Mouse (Mus musculus) thymus, adult 2 months (tissue): ENCODE measurements around the gene Frmd6. TPM values are rescaled to one million over a fixed set of nuclear protein-coding genes. Genes with fewer than 3 reads are reported as not detected.

Experiments
- DNase-seq: peaks from one replicate; pipeline ENCODE4 v3.0.0; 2021
- H3K27ac ChIP-seq: fragments of 200-500 bp; 2 replicates; pipeline ENCODE4 v1.5.1; 2012; ENCODE audit warnings: low read length, control low read depth; ENCODE audit not compliant: control insufficient read depth, insufficient read depth
- H3K27me3 ChIP-seq: fragments of 200-500 bp; 2 replicates; pipeline ENCODE4 v1.6.1; 2012; ENCODE audit warnings: mild to moderate bottlenecking, low read length, moderate library complexity, mixed read lengths; ENCODE audit not compliant: control insufficient read depth, insufficient read depth
- H3K36me3 ChIP-seq: fragments of 200-500 bp; 2 replicates; pipeline ENCODE4 v1.6.1; 2012; ENCODE audit warnings: mild to moderate bottlenecking, low read length, moderate library complexity; ENCODE audit not compliant: control insufficient read depth, insufficient read depth
- H3K4me1 ChIP-seq: fragments of 200-500 bp; replicated peaks from 2 replicates; pipeline ENCODE4 v1.6.1; 2012; ENCODE audit warnings: low read length; ENCODE audit not compliant: control insufficient read depth, insufficient read depth
- H3K4me3 ChIP-seq: fragments of 200-500 bp; 2 replicates; pipeline ENCODE4 v1.5.1; 2012; ENCODE audit warnings: mild to moderate bottlenecking, low read length, control low read depth, moderate library complexity; ENCODE audit not compliant: control insufficient read depth, insufficient read depth
- CTCF ChIP-seq: fragments of 200-500 bp; IDR thresholded peaks from 2 replicates; pipeline ENCODE4 v1.5.1; 2012; ENCODE audit warnings: mild to moderate bottlenecking, control low read depth, low read length, moderate library complexity, borderline replicate concordance; ENCODE audit not compliant: control insufficient read depth, poor library complexity, insufficient read depth; ENCODE audit errors: extremely low read depth
- POLR2A ChIP-seq: fragments of 200-500 bp; IDR thresholded peaks from 2 replicates; pipeline ENCODE4 v1.6.1; 2012; ENCODE audit warnings: mild to moderate bottlenecking, low read length, control low read depth, moderate library complexity; ENCODE audit not compliant: control insufficient read depth, poor library complexity, insufficient read depth; ENCODE audit errors: extremely low read depth
- WGBS: fragments of 180-500 bp; shearing (Covaris S2); methylation state at CpG from one replicate; pipeline ENCODE4 v1.1.7; 2018; 5-methylcytosine and 5-hydroxymethylcytosine counted together
- polyA plus RNA-seq: library from polyadenylated mRNA; depleted of rRNA; stranded (reverse); fragments of >200 nt; gene quantifications from 2 replicates; pipeline ENCODE4 v1.2.3, GENCODE M21; 2012

Frmd6 gene
- polyA plus RNA-seq, 1 experiment = 21.2 TPM

DNA sequence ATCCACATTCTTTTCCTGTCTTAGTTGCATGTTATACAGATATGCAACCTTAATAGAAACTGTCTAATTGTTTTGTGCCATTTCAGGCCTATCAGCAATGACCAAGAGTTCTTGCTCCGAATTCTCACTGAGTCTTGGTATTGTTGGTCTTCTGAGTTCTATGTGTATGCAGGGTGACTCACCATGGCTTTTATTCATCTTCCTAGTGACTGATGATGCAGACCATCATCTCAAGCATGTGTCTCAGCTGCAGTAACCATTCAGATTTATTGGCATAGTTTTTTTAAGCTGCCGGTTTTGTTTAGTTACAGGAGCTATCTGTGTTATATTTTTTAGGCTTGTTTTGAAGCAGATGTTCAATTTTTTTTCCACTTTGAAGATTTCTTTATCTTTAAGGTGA, 20.1 kb downstream of the Frmd6 start:
- TF ChIP-seq POLR2A = no peak
- no peak for TF ChIP-seq CTCF
- no peak overlapping the region for H3K4me3 ChIP-seq
- H3K36me3 ChIP-seq = no peaks in the 10 kb centered on the region
- no peaks in the 10 kb centered on the region for H3K27me3 ChIP-seq
- 80% methylated on average over 2 of the region's 2 CpGs for WGBS
- no peak for DNase-seq
- peaks cover 13% of the 10 kb centered on the region for H3K4me1 ChIP-seq
- no peak overlapping the region for H3K27ac ChIP-seq

- Histone ChIP-seq H3K27me3 (no peaks in the 10 kb centered on the region), H3K4me3 (no peak overlapping the region), H3K27ac (no peak overlapping the region), H3K4me1 (peaks cover 17% of the 10 kb centered on the region), H3K36me3 (no peaks in the 10 kb centered on the region)
- 96% methylated on average over 9 of the region's 9 CpGs for WGBS
- DNase-seq = no peak
- TF ChIP-seq POLR2A = no peak
- no peak for TF ChIP-seq CTCF
These were observed 23.7 kb downstream of the Frmd6 start for GRCm38 (mm10) chr12:70849024-70849423.

DNA sequence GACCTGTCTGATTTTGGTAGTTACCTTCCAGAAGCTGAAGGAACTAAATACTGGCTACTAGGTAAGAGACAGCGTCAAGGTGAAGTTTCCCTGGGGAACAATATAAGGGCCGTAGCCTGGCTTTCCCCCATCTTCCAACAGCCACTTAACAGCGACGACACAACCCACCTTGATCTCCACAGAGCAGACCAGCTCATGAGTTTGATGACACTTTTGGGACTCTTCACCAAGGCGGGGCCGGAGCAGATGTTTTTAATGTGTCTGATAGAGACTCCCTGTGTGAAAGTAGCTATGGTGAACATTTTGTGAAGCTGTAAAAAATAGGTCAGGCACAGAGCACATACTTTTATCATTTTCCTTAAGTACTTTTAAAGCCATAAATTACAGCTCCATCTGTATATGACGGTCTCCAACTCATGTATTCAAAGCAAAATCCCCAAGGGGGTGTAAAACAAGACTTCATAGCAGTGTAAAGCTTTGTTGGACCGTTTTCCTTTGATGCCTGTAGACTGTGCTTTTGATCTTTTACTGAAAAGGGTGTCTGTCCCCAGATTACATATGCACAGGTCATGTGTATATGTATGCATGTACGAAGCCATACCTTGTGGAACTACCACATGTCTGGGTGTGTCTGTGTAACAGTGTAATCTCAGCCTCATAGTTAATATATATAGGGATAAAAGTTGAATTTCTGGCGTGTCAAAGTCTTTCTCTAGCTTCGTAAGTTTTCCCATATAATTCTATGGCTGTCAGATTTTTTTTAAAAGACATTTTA, 24.4 kb downstream of the Frmd6 start:
- peaks cover 23% of the 10 kb centered on the region for H3K4me1 ChIP-seq
- no peak for DNase-seq
- WGBS = 64% methylated on average over 11 of the region's 11 CpGs
- TF ChIP-seq CTCF = no peak
- no peak for TF ChIP-seq POLR2A
- no peak overlapping the region for H3K27ac ChIP-seq
- H3K27me3 ChIP-seq = no peaks in the 10 kb centered on the region
- H3K36me3 ChIP-seq = no peaks in the 10 kb centered on the region
- no peak overlapping the region for H3K4me3 ChIP-seq

- 88% methylated on average over 7 of the region's 7 CpGs for WGBS
These were observed 26.1 kb downstream of the Frmd6 start for GRCm38 (mm10) chr12:70851342-70851960.

DNA sequence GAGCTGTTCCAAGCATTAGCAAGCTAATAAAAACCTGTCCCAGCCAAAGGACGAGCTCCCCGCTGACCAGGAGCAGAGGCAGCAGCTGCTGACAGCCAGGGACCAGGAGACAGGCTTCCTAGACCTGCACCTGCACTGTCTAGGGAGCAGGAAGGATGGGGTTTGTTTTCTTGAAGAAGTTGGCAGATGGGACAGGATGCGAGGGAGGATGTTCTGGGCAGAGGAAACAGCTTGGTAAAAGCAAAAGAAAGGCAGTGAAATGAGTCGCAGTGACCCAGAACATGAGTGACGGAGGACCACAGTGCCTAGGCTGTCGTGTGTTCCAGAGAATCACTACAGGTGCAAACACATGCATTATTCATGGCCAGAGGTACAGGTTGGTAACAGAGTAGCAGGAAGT, 27.7 kb downstream of the Frmd6 start:
- peaks cover 33% of the 10 kb centered on the region for H3K4me1 ChIP-seq
- peak overlapping the region; percentile 58 for H3K27ac ChIP-seq
- peak; percentile 53 for DNase-seq

More at GRCm38 (mm10) chr12:70851342-70851960, 26.1 kb downstream of the Frmd6 start:
- no peak for DNase-seq
- TF ChIP-seq CTCF = no peak
- no peak for TF ChIP-seq POLR2A
- Histone ChIP-seq H3K4me3 (no peak overlapping the region), H3K36me3 (no peaks in the 10 kb centered on the region), H3K4me1 (peaks cover 27% of the 10 kb centered on the region), H3K27me3 (no peaks in the 10 kb centered on the region), H3K27ac (no peak overlapping the region)

DNA sequence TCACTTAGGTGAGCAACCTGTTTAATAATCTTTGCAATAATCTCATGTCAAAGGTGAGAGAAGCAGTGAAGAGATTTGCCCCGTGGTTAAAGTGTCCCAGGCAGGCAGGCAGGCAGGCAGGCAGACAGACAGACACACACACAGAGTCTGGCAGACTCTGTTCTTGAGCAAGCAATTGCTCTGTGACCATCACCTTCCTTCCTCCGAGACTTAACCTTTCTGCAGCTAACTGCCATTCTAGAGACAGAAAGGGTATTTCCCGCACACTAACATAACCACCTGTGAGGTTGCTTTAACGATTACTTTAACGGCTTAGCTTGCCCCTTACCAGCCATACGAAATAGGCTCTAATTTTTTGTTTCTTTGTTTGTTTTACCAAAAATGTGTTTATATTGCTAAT, 30.4 kb downstream of the Frmd6 start:
- no peak for TF ChIP-seq CTCF
- TF ChIP-seq POLR2A = no peak
- 9% methylated on average over 6 of the region's 6 CpGs for WGBS

More for the DNA sequence above, 27.7 kb downstream of the Frmd6 start:
- TF ChIP-seq POLR2A (no peak), CTCF (no peak)
- no peak overlapping the region for H3K4me3 ChIP-seq
- no peaks in the 10 kb centered on the region for H3K27me3 ChIP-seq
- WGBS = 3% methylated on average over 6 of the region's 6 CpGs
- H3K36me3 ChIP-seq = no peaks in the 10 kb centered on the region

More for the DNA sequence above, 30.4 kb downstream of the Frmd6 start:
- H3K4me1 ChIP-seq = peaks cover 24% of the 10 kb centered on the region
- H3K27ac ChIP-seq = no peak overlapping the region
- no peak for DNase-seq
- H3K36me3 ChIP-seq = no peaks in the 10 kb centered on the region
- H3K4me3 ChIP-seq = no peak overlapping the region
- H3K27me3 ChIP-seq = no peaks in the 10 kb centered on the region
